Mouse (Mus musculus): Measurements from ENCODE around the gene Rnf8.

DNA sequence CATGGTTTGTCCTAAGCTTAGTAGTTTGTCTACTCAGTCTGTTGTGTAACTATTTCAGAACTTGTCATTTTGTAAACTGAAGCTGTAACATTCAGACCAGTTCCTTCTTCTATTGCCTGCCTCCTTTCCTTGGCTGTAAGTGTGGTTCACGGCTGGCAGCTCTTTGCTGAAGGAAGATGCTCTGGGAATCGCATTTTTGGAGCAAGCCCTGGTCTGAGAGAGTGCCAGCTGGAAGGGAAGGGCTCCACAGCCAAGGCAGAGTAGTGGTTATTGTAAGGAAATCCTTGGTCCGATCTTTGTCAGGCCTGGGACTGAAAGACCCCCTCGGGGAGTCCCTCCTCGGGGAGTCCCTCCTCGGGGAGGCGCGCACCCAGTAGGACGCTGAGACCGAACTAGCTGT is 74.0 kb downstream of the Rnf8 start:
- TF ChIP-seq POLR2A (IDR thresholded peaks at IDR 0.05; ENCODE audit: control insufficient read depth, extremely low read depth, insufficient read depth, low read length, poor library complexity) (no peak), CTCF (IDR thresholded peaks at IDR 0.05; ENCODE audit: borderline replicate concordance, control insufficient read depth, extremely low read depth, insufficient read depth, low read length, poor library complexity) (no peak)
